Mouse (Mus musculus) c-Kit-negative CD71-positive TER-119-positive erythroid progenitor cells, embryonic 14.5 days (primary cell): Measurements from ENCODE around the gene Trpv6.

Source experiments
- DNase-seq: peaks from one replicate; pipeline ENCODE4 v3.0.0-alpha.2; 2013; ENCODE audit warnings: low read depth, low spot score

Trpv6 gene

GRCm38 (mm10) chr6:41621241-41621990 is 14.8 kb downstream of the Trpv6 start:
- DNase-seq, result no peak

- DNase-seq, result no peak
Observed at GRCm38 (mm10) chr6:41620173-41620798, 15.9 kb downstream of the Trpv6 start.

DNA sequence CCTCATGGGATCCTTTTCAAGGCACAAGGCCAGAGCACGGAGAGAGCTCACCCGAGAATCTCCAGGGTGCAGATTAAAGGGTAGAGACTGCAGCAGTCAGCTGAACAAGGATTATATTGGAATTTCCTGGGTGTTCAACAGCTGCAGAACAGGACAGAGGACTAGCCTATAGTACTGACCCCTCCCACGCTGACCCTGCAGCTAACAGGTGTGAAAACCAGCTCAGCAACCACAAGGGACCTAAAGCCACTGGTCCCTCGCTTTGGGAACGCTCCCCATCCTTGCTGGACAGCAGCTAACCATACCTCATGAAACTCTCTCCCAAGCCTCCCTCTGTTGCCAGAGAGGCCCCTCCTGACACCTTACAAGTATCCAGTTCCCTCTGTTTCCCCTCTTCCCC is 28.6 kb downstream of the Trpv6 start:
- DNase-seq, result no peak

GRCm38 (mm10) chr6:41606214-41606613 is 30.0 kb downstream of the Trpv6 start:
- no peak for DNase-seq

GRCm38 (mm10) chr6:41605794-41606104 is 30.5 kb downstream of the Trpv6 start:
- DNase-seq, result no peak

- no peak for DNase-seq
Observed at GRCm38 (mm10) chr6:41605061-41605793, 31.0 kb downstream of the Trpv6 start, which contains the start of gene Ephb6. Gene Ephb6 (plus strand): TSS chr6:41605482.

GRCm38 (mm10) chr6:41604401-41605050 is 31.7 kb downstream of the Trpv6 start:
- no peak for DNase-seq

DNA sequence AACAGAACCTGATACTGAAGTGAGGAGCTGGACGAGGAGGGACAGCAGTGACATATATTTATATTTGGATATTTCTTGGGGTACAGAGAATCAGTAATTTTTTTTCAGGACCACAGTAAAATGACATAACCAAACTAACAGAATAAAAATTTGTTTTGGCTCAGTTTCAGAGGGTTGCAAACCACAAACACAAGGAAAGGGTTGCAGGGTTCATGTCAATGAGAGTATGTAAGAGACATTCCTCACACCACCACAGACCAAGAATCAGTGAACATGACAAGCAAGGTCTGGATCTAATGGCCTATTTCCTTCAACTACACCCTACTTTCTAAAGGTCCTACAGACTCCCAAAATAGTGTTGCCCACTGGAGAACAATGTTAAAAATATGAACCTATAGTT is 54.0 kb downstream of the Trpv6 start:
- no peak for DNase-seq

- no peak for DNase-seq
Observed at GRCm38 (mm10) chr6:41581295-41581694, 54.9 kb downstream of the Trpv6 start.

- no peak for DNase-seq
Observed at GRCm38 (mm10) chr6:41577297-41577696, 58.9 kb downstream of the Trpv6 start.

GRCm38 (mm10) chr6:41576526-41577097 is 59.6 kb downstream of the Trpv6 start:
- no peak for DNase-seq
